Mouse (Mus musculus) forebrain, embryonic 14.5 days (tissue): ENCODE measurements at regions not wholly inside any gene's neighbourhood (a gene's known extent, or its start where the extent isn't known, plus 50 kb on each side); places are given as distances from the start of the nearest gene placed in this dataset.

Source experiments
- ATAC-seq: fragments of 200-750 bp; cut with Nextera tagmentation; 2 replicates; pipeline ENCODE4 v1.8.0; 2017; ENCODE audit warnings: mild to moderate bottlenecking, moderate library complexity
- DNase-seq: peaks from one replicate; pipeline ENCODE4 v3.0.0-alpha.2; 2015; ENCODE audit warnings: low spot score
- H3K27ac ChIP-seq: fragments of 300-500 bp; sonication (generic); 2 replicates; pipeline ENCODE4 v1.5.1; 2014; ENCODE audit warnings: low read depth, mild to moderate bottlenecking, control low read depth, low read length, moderate library complexity
- H3K27me3 ChIP-seq: fragments of 300-500 bp; sonication (generic); replicated peaks from 2 replicates; pipeline ENCODE4 v1.6.1; 2014; ENCODE audit warnings: low read length, control low read depth, mixed read lengths; ENCODE audit not compliant: control insufficient read depth, insufficient read depth
- H3K36me3 ChIP-seq: fragments of 300-500 bp; sonication (generic); 2 replicates; pipeline ENCODE4 v1.6.1; 2014; ENCODE audit warnings: low read length, control low read depth; ENCODE audit not compliant: control insufficient read depth, insufficient read depth
- H3K4me1 ChIP-seq: fragments of 300-500 bp; sonication (generic); 2 replicates; pipeline ENCODE4 v1.6.1; 2014; ENCODE audit warnings: antibody characterized with exemption, low read length, control low read depth; ENCODE audit not compliant: control insufficient read depth, insufficient read depth
- H3K4me2 ChIP-seq: fragments of 300-500 bp; sonication (generic); 2 replicates; pipeline ENCODE4 v1.6.1; 2014; ENCODE audit warnings: mild to moderate bottlenecking, control low read depth, low read length
- H3K4me3 ChIP-seq: fragments of 300-500 bp; sonication (generic); 2 replicates; pipeline ENCODE4 v1.5.1; 2014; ENCODE audit warnings: low read depth, low read length, control low read depth
- H3K9ac ChIP-seq: fragments of 300-500 bp; sonication (generic); 2 replicates; pipeline ENCODE4 v1.6.1; 2014; ENCODE audit warnings: mild to moderate bottlenecking, low read length, control low read depth, moderate library complexity
- H3K9me3 ChIP-seq: fragments of 300-500 bp; sonication (generic); replicated peaks from 2 replicates; pipeline ENCODE4 v1.6.1; 2016; ENCODE audit warnings: low read length, control low read depth, mixed read lengths; ENCODE audit not compliant: control insufficient read depth
- WGBS: fragments of 180-500 bp; shearing (Covaris S2); extraction: QIAGEN DNeasy Blood & Tissue Kit; methylation state at CpG from one replicate; pipeline ENCODE4 v1.1.7; 2014; 5-methylcytosine and 5-hydroxymethylcytosine counted together

DNA sequence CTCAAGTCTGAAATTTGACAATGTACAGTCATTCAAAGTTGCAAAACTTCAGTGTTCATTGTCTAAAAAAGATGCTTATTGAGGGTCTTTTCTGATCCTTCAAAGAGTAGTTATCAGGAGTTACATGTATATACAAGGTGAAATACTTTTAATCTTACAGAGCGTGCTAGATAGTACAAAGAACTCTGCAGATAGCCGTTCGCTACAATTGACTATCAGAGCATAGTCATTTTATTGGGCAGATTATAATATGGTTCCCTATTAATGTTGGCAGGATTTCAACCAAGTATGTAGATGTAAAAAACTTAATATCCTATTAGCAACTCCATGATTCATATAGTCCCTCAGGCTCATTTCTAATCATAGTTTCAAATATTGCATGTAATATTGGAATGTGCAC is 1114.7 kb upstream of the Cited2 start:
- Histone ChIP-seq H3K4me2 (no peak overlapping the region), H3K27me3 (no peaks in the 10 kb centered on the region), H3K4me1 (no peaks in the 10 kb centered on the region), H3K4me3 (no peak overlapping the region), H3K27ac (no peak overlapping the region), H3K36me3 (no peaks in the 10 kb centered on the region), H3K9ac (no peak overlapping the region), H3K9me3 (no peaks in the 10 kb centered on the region)
- 94% methylated on average over 3 of the region's 3 CpGs for WGBS
- DNase-seq = no peak
- no peak for ATAC-seq

- H3K9me3 ChIP-seq = no peaks in the 10 kb centered on the region
- H3K9ac ChIP-seq = no peak overlapping the region
- H3K27me3 ChIP-seq = no peaks in the 10 kb centered on the region
- no peak overlapping the region for H3K4me2 ChIP-seq
- H3K4me3 ChIP-seq = no peak overlapping the region
- H3K4me1 ChIP-seq = no peaks in the 10 kb centered on the region
- ATAC-seq (no peak), DNase-seq (no peak)
- 92% methylated on average over 2 of the region's 2 CpGs for WGBS
- H3K27ac ChIP-seq = no peak overlapping the region
- no peaks in the 10 kb centered on the region for H3K36me3 ChIP-seq
Observed at GRCm38 (mm10) chr10:16618752-16619151, 1104.3 kb upstream of the Cited2 start.

DNA sequence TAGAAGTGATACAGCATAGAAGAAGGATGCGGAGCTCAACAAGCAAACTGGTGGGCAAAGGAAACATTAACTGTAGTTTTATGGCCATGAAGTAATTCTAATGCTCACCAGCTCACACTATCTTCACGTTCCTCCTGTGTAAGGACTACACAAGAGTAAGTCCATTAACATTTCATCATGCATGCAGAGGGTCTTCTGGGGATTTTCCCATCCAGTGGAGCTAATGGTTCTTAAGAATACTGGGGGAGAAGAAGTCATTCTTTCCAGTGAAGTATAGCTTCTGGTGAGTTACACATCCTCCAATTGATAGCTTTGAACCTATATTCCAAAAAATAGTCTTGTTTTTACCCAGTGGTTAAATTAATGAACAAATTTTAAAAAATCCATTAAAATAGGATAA is 1103.4 kb upstream of the Cited2 start:
- Histone ChIP-seq H3K4me3 (no peak overlapping the region), H3K27ac (no peak overlapping the region), H3K36me3 (no peaks in the 10 kb centered on the region), H3K9ac (no peak overlapping the region), H3K9me3 (no peaks in the 10 kb centered on the region), H3K27me3 (no peaks in the 10 kb centered on the region), H3K4me1 (no peaks in the 10 kb centered on the region), H3K4me2 (no peak overlapping the region)
- DNase-seq = no peak
- ATAC-seq = no peak
- WGBS = 82% methylated on average over 2 of the region's 2 CpGs

DNA sequence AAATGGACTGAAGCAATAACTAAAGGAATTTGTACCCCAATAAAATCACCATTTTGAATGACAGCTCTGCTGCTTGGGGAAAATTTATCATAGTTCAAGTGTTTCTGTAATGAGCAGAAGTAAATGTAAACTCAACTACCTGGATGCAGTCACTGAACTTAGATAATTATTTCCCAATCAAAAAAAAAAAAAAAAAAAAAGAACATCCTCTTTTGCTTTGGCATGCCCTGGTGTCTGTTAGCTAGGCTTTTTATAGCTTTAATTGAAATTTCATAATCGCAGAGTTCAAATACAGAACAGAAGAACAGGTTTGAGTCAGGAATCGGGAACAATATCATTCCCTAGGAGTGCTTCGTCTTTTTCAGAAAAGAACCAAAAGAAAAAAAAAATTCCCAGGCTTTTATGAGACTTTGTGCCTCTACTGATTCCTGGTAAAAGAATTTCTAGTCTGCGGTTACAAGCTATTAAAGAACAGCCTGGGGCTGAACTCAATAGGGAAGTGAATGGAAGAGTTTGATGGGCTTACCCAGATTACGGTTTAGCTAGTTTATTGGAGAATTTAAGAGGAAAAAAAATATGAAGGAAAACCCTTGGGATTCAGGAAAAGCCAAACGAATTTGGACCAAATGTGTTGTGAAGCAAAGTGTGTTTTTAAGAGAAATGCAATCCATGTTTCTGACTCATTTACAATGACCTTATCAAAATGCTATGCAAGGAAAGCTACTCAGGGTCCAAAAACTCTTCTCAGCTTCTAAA is 1102.0 kb upstream of the Cited2 start:
- Histone ChIP-seq H3K9me3 (no peaks in the 10 kb centered on the region), H3K36me3 (no peaks in the 10 kb centered on the region), H3K4me2 (no peak overlapping the region), H3K4me1 (no peaks in the 10 kb centered on the region), H3K27me3 (no peaks in the 10 kb centered on the region), H3K27ac (no peak overlapping the region), H3K9ac (no peak overlapping the region), H3K4me3 (no peak overlapping the region)
- 18% methylated on average over 6 of the region's 6 CpGs for whole genome bisulfite sequencing
- no peak for ATAC-seq
- DNase-seq = no peak

DNA sequence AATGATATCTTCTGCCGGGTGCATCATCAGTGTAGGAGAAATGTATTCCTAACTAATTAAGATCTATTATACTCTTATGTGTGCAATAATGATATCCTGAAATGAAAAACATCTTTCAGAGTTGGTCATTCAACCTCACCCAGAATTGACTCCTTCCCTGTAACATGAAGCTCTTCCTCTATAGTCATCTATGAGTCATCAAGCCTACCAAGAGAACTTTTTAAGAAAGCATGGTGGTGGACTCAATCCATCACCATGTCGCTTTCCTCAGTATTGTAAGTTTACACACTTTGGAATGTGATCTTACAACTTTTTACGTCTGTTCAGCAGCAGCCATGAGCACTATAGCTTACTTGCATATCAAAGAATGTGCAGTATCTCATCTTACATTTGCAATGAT is 1100.2 kb upstream of the Cited2 start:
- Histone ChIP-seq H3K27ac (no peak overlapping the region), H3K4me3 (no peak overlapping the region), H3K9me3 (no peaks in the 10 kb centered on the region), H3K4me2 (no peak overlapping the region), H3K36me3 (no peaks in the 10 kb centered on the region), H3K4me1 (no peaks in the 10 kb centered on the region), H3K27me3 (no peaks in the 10 kb centered on the region), H3K9ac (no peak overlapping the region)
- 92% methylated on average over 3 of the region's 3 CpGs for WGBS
- no peak for ATAC-seq
- no peak for DNase-seq

GRCm38 (mm10) chr10:16633236-16633635 is 1089.8 kb upstream of the Cited2 start:
- Histone ChIP-seq H3K4me2 (no peak overlapping the region), H3K36me3 (no peaks in the 10 kb centered on the region), H3K4me3 (no peak overlapping the region), H3K27ac (no peak overlapping the region), H3K4me1 (no peaks in the 10 kb centered on the region), H3K27me3 (no peaks in the 10 kb centered on the region), H3K9ac (no peak overlapping the region), H3K9me3 (no peaks in the 10 kb centered on the region)
- no peak for ATAC-seq
- WGBS = 43% methylated on average over 2 of the region's 2 CpGs
- DNase-seq = peak; percentile 38

- no peak overlapping the region for H3K4me3 ChIP-seq
- no peaks in the 10 kb centered on the region for H3K9me3 ChIP-seq
- no peaks in the 10 kb centered on the region for H3K27me3 ChIP-seq
- no peak overlapping the region for H3K27ac ChIP-seq
- H3K4me1 ChIP-seq = no peaks in the 10 kb centered on the region
- H3K4me2 ChIP-seq = no peak overlapping the region
- DNase-seq (no peak), ATAC-seq (no peak)
- WGBS = 91% methylated on average over 2 of the region's 2 CpGs
- no peak overlapping the region for H3K9ac ChIP-seq
- no peaks in the 10 kb centered on the region for H3K36me3 ChIP-seq
Observed at GRCm38 (mm10) chr10:16635463-16635862, 1087.6 kb upstream of the Cited2 start.

- Histone ChIP-seq H3K27me3 (no peaks in the 10 kb centered on the region), H3K9ac (no peak overlapping the region), H3K4me2 (no peak overlapping the region), H3K9me3 (no peaks in the 10 kb centered on the region), H3K4me3 (no peak overlapping the region), H3K4me1 (no peaks in the 10 kb centered on the region), H3K27ac (no peak overlapping the region), H3K36me3 (no peaks in the 10 kb centered on the region)
- peak; percentile 26 for DNase-seq
- ATAC-seq = no peak
Observed at GRCm38 (mm10) chr10:16637006-16637405, 1086.0 kb upstream of the Cited2 start.

DNA sequence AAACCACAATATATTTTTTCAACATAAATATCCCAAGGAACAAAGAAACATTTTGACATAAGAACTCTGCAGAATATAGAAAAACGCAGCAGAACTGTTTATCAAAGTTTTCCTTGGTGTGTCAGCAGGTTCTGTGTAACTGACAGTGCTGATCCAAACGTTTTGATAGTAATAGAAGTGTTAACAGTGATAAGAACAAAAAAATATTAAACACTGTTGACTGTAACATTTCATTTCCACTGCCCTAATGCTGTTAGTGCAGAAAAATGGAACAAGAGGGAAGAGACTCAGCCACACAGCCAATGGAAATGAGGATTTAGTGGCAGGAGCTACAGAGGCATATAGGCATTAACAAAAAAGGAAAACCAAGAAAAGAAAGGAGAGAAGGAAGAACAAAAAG is 1084.9 kb upstream of the Cited2 start:
- 17% methylated on average over 2 of the region's 2 CpGs for WGBS
- Histone ChIP-seq H3K9me3 (no peaks in the 10 kb centered on the region), H3K4me2 (no peak overlapping the region), H3K27me3 (no peaks in the 10 kb centered on the region), H3K27ac (no peak overlapping the region), H3K36me3 (no peaks in the 10 kb centered on the region), H3K9ac (no peak overlapping the region), H3K4me1 (no peaks in the 10 kb centered on the region), H3K4me3 (no peak overlapping the region)
- no peak for ATAC-seq
- no peak for DNase-seq
